10 mouse cellular contexts compared by ENCODE assay signal in genomic region chr8:79375775-79376123, GRCm38 (mm10). TPM values are rescaled to one million over a fixed set of nuclear protein-coding genes. Genes with fewer than 3 reads are reported as not detected.
DNase-seq lines count a peak whose midpoint lies in the region; ATAC-seq and TF ChIP-seq lines count a peak whose summit lies in the region.
"Had no signal": no experiment of that assay in that cellular context is flagged by ENCODE, and none has a peak within 500 bp of the region (broad histone marks: within the 10 kb centered on the region; RNA-seq: fewer than 3 reads in every experiment).

No protein-coding gene starts in this region.

- TF ChIP-seq POLR2A in kidney, adult 2 months (IDR thresholded peaks at IDR 0.05; ENCODE audit: low read depth, low read length): no peak

- H3K4me3 ChIP-seq in kidney, adult 2 months (ENCODE audit: insufficient read depth, low read depth, low read length): no peak overlapping the region
- H3K4me3 ChIP-seq in liver, embryonic 13.5 days (replicated peaks): peak overlapping the region; percentile 15; the same call in 1 of the 2 replicates
- no peak overlapping the region for H3K4me3 ChIP-seq in forebrain, embryonic 16.5 days (replicated peaks; ENCODE audit: low read length)
- H3K4me3 ChIP-seq: midbrain, embryonic 12.5 days had no signal

- WGBS in kidney, adult 2 months: 73% methylated on average over 5 of the region's 5 CpGs
- WGBS in liver, embryonic 13.5 days (ENCODE audit: insufficient replicate concordance): 5% methylated on average over 5 of the region's 5 CpGs
- WGBS in forebrain, embryonic 16.5 days: 65% methylated on average over 5 of the region's 5 CpGs

- H3K27ac ChIP-seq in kidney, adult 2 months (ENCODE audit: insufficient read depth, low read depth, low read length): peak overlapping the region; percentile 35; the same call in 1 of the 2 replicates
- 0 out of 2 replicates have a peak overlapping the region, but pooled peaks have one; percentile 7 for H3K27ac ChIP-seq in liver, embryonic 13.5 days
- no peak overlapping the region for H3K27ac ChIP-seq in forebrain, embryonic 16.5 days (ENCODE audit: low read length)
- H3K27ac ChIP-seq: midbrain, embryonic 12.5 days had no signal

- no peak for TF ChIP-seq CTCF in kidney, adult 2 months (conservative IDR thresholded peaks at IDR 0.05; ENCODE audit: insufficient read depth, insufficient read length, low read depth, low read length)

- peak; percentile 35; the same call in 1 of the 2 replicates for ATAC-seq in granulocyte monocyte progenitor cell, adult 5-6 weeks (replicated peaks; ENCODE audit: poor library complexity, severe bottlenecking)
- ATAC-seq in liver, embryonic 13.5 days (ENCODE audit: low read depth): peak; percentile 85
- ATAC-seq in forebrain, embryonic 16.5 days: no peak
- ATAC-seq: inflammation-experienced regulatory T-cells, adult 6 months had no signal

- no peaks in the 10 kb centered on the region for H3K36me3 ChIP-seq in kidney, adult 2 months (ENCODE audit: control insufficient read depth, insufficient read depth, low read length)
- H3K36me3 ChIP-seq in liver, embryonic 13.5 days: no peaks in the 10 kb centered on the region
- H3K36me3 ChIP-seq in forebrain, embryonic 16.5 days (ENCODE audit: control insufficient read depth, insufficient read depth): peaks cover 7% of the 10 kb centered on the region

- no peaks in the 10 kb centered on the region for H3K9me3 ChIP-seq in liver, embryonic 13.5 days (replicated peaks)
- no peaks in the 10 kb centered on the region for H3K9me3 ChIP-seq in forebrain, embryonic 16.5 days (ENCODE audit: control insufficient read depth, low read length)
- H3K9me3 ChIP-seq: midbrain, embryonic 12.5 days had no signal

- no peak for DNase-seq in kidney, adult 2 months
- no peak for DNase-seq in kidney, postnatal 10 days
- DNase-seq in MEL-GATA-1-ER (ENCODE audit: extremely low read depth, low read depth): peak; percentile 87
- DNase-seq in liver, embryonic 13.5 days: peak; percentile 39
- no peak for DNase-seq in urinary bladder, postnatal 10 days (ENCODE audit: low spot score)
- no peak for DNase-seq in adipocyte (ENCODE audit: low spot score)

- peak overlapping the region; percentile 52 for H3K4me2 ChIP-seq in liver, embryonic 13.5 days
- H3K4me2 ChIP-seq in forebrain, embryonic 16.5 days (ENCODE audit: low read length): no peak overlapping the region
- H3K4me2 ChIP-seq: midbrain, embryonic 12.5 days had no signal

- H3K4me1 ChIP-seq in kidney, adult 2 months (ENCODE audit: control insufficient read depth, insufficient read depth, low read length): peaks cover 21% of the 10 kb centered on the region
- peaks cover 66% of the 10 kb centered on the region for H3K4me1 ChIP-seq in liver, embryonic 13.5 days (replicated peaks)
- peaks cover 41% of the 10 kb centered on the region for H3K4me1 ChIP-seq in forebrain, embryonic 16.5 days (replicated peaks; ENCODE audit: control insufficient read depth, insufficient read depth, low read length)

- no peaks in the 10 kb centered on the region for H3K27me3 ChIP-seq in kidney, adult 2 months (replicated peaks; ENCODE audit: control insufficient read depth, insufficient read depth, low read length)
- H3K27me3 ChIP-seq in liver, embryonic 13.5 days: 0 out of 2 replicates have a peak, but pooled peaks cover 2% of the 10 kb centered on the region
- no peaks in the 10 kb centered on the region for H3K27me3 ChIP-seq in forebrain, embryonic 16.5 days (replicated peaks; ENCODE audit: control insufficient read depth, insufficient read depth, low read length)
- H3K27me3 ChIP-seq: midbrain, embryonic 12.5 days had no signal

- H3K9ac ChIP-seq in liver, embryonic 13.5 days: no peak overlapping the region
- no peak overlapping the region for H3K9ac ChIP-seq in forebrain, embryonic 16.5 days (replicated peaks; ENCODE audit: low read depth, low read length)
- H3K9ac ChIP-seq: midbrain, embryonic 12.5 days had no signal

RNA-seq across cellular contexts. Expression of gene Smad1, which starts 23.6 kb away (rescaled TPM):
- polyA plus RNA-seq in kidney, adult 2 months (2012; rRNA removed): 20.8 and 21.7 TPM in 2 replicates
- 13.7 and 18.2 TPM in 2 replicates for total RNA-seq in granulocyte monocyte progenitor cell, adult 5-6 weeks (2014; fragmentation: Nextera tagmentation)
- 16.4 and 17.3 TPM in 2 replicates for total RNA-seq in granulocyte monocyte progenitor cell, adult 5-6 weeks (2017)
- polyA plus RNA-seq in liver, embryonic 13.5 days (2015; fragmentation: Nextera tagmentation; extraction: Ambion mirVana): 5.3 and 6.2 TPM in 2 replicates
- 65.6 and 65.8 TPM in 2 replicates for polyA plus RNA-seq in forebrain, embryonic 16.5 days (2015; fragmentation: Nextera tagmentation; extraction: Ambion mirVana)

Comparison
In these comparisons a context has a peak if more than half of its experiments do, and no peak if none do; other contexts are left out.
1. DNase-seq: peak in MEL-GATA-1-ER (single experiment) and liver, embryonic 13.5 days (single experiment); none in kidney, adult 2 months (single experiment), kidney, postnatal 10 days (single experiment), urinary bladder, postnatal 10 days (single experiment) and adipocyte (single experiment).